In genomic region chr19:9110182-9110869, GRCm38 (mm10) we compare ENCODE assay signal across 9 mouse cellular contexts. TPM values are rescaled to one million over a fixed set of nuclear protein-coding genes. Genes with fewer than 3 reads are reported as not detected.
DNase-seq lines count a peak whose midpoint lies in the region; ATAC-seq and TF ChIP-seq lines count a peak whose summit lies in the region.
"Had no signal": no experiment of that assay in that cellular context is flagged by ENCODE, and none has a peak within 500 bp of the region (broad histone marks: within the 10 kb centered on the region; RNA-seq: fewer than 3 reads in every experiment).

No protein-coding gene starts in this region.

- WGBS in cerebellum, adult 2 months = 52% methylated on average over 4 of the region's 4 CpGs
- WGBS in forebrain, embryonic 16.5 days = 59% methylated on average over 4 of the region's 4 CpGs
- 61% methylated on average over 4 of the region's 4 CpGs for WGBS in midbrain, embryonic 11.5 days
- 56% methylated on average over 4 of the region's 4 CpGs for WGBS in stomach, postnatal 0 days

- peak; percentile 93 for ATAC-seq in forebrain, embryonic 16.5 days
- peak; percentile 86 for ATAC-seq in midbrain, embryonic 11.5 days (ENCODE audit: low FRiP score)
- peak; percentile 67 for ATAC-seq in stomach, postnatal 0 days (ENCODE audit: low FRiP score, low TSS enrichment)

- intact Hi-C loops in gastrocnemius, adult 2 months (cut with DNase I) = loop anchor here (1.0 to 2.0 kb wide), 2 partner anchors 252 to 266 kb away; no protein-coding TSS in a partner anchor
- intact Hi-C loops in gastrocnemius, postnatal 14 days (cut with DNase I; ENCODE audit: low total_unique reads) = no loop called here
- intact Hi-C loops in left cerebral cortex, postnatal 14 days (cut with DNase I) = loop anchor here (5.0 to 10.0 kb wide), 2 partner anchors 133 to 256 kb away; partner anchors contain the start of gene Lrrn4cl

- H3K27me3 ChIP-seq in cerebellum, adult 2 months (ENCODE audit: control insufficient read depth, insufficient read depth, low read length) = no peaks in the 10 kb centered on the region
- H3K27me3 ChIP-seq in forebrain, embryonic 16.5 days (replicated peaks; ENCODE audit: control insufficient read depth, insufficient read depth, low read length) = no peaks in the 10 kb centered on the region
- H3K27me3 ChIP-seq in midbrain, embryonic 11.5 days (ENCODE audit: control insufficient read depth, insufficient read depth, low read length) = no peaks in the 10 kb centered on the region
- no peaks in the 10 kb centered on the region for H3K27me3 ChIP-seq in stomach, postnatal 0 days (ENCODE audit: control insufficient read depth, insufficient read depth, low read length)
- H3K27me3 ChIP-seq: liver, embryonic 15.5 days had no signal

- no peak for TF ChIP-seq POLR2A in cerebellum, adult 2 months (IDR thresholded peaks at IDR 0.05; ENCODE audit: borderline replicate concordance, insufficient read depth, low read length)

- H3K4me3 ChIP-seq in gastrocnemius, adult 2 months = no peak overlapping the region
- H3K4me3 ChIP-seq in cerebellum, adult 2 months (replicated peaks; ENCODE audit: insufficient read depth, low read depth, low read length) = no peak overlapping the region
- H3K4me3 ChIP-seq in forebrain, embryonic 16.5 days (replicated peaks; ENCODE audit: low read length) = no peak overlapping the region
- H3K4me3 ChIP-seq in midbrain, embryonic 11.5 days (ENCODE audit: low read depth, low read length) = no peak overlapping the region
- H3K4me3 ChIP-seq in stomach, postnatal 0 days (ENCODE audit: low read depth, low read length) = no peak overlapping the region
- H3K4me3 ChIP-seq: liver, embryonic 15.5 days had no signal

- H3K27ac ChIP-seq in gastrocnemius, adult 2 months = peak overlapping the region; percentile 63
- no peak overlapping the region; the same call in 1 of the 2 replicates for H3K27ac ChIP-seq in cerebellum, adult 2 months (ENCODE audit: insufficient read depth, low read length)
- H3K27ac ChIP-seq in forebrain, embryonic 16.5 days (ENCODE audit: low read length) = no peak overlapping the region
- no peak overlapping the region for H3K27ac ChIP-seq in midbrain, embryonic 11.5 days (ENCODE audit: low read depth, low read length)
- no peak overlapping the region for H3K27ac ChIP-seq in stomach, postnatal 0 days (replicated peaks)
- H3K27ac ChIP-seq: liver, embryonic 15.5 days had no signal

- no peaks in the 10 kb centered on the region for H3K9me3 ChIP-seq in forebrain, embryonic 16.5 days (ENCODE audit: control insufficient read depth, low read length)
- H3K9me3 ChIP-seq in midbrain, embryonic 11.5 days (ENCODE audit: control insufficient read depth, low read length) = no peaks in the 10 kb centered on the region
- H3K9me3 ChIP-seq in stomach, postnatal 0 days (ENCODE audit: control insufficient read depth, low read length) = no peaks in the 10 kb centered on the region
- H3K9me3 ChIP-seq: liver, embryonic 15.5 days had no signal

- no peak for TF ChIP-seq EP300 in stomach, postnatal 0 days (optimal IDR thresholded peaks at IDR 0.05)

- H3K9ac ChIP-seq in forebrain, embryonic 16.5 days (replicated peaks; ENCODE audit: low read depth, low read length) = no peak overlapping the region
- H3K9ac ChIP-seq in midbrain, embryonic 11.5 days (ENCODE audit: low read length) = no peak overlapping the region
- H3K9ac ChIP-seq in stomach, postnatal 0 days (ENCODE audit: low read length) = no peak overlapping the region
- H3K9ac ChIP-seq: liver, embryonic 15.5 days had no signal

- TF ChIP-seq CTCF in gastrocnemius, adult 2 months (IDR thresholded peaks at IDR 0.05) = peak; percentile 91
- peak; percentile 47; the same call in 1 of the 2 replicates for TF ChIP-seq CTCF in cerebellum, adult 2 months (IDR thresholded peaks at IDR 0.05; ENCODE audit: borderline replicate concordance, insufficient read depth, low read depth, low read length)
- TF ChIP-seq CTCF in stomach, postnatal 0 days (IDR thresholded peaks at IDR 0.05; ENCODE audit: low read depth) = peak; percentile 97

- DNase-seq in gastrocnemius, adult 2 months = no peak
- DNase-seq in gastrocnemius, postnatal 14 days = no peak
- peak; percentile 55 to 78 for DNase-seq in cerebellum, adult 2 months
- DNase-seq in induced T-regulatory cell, adult 2 months (ENCODE audit: low read depth) = peak; percentile 89
- DNase-seq in left cerebral cortex, postnatal 14 days (ENCODE audit: low spot score in 2 of 2) = peak; percentile 65 to 85
- peak; percentile 94 for DNase-seq in midbrain, embryonic 11.5 days (ENCODE audit: low spot score, missing footprints)
- peak; percentile 31 for DNase-seq in stomach, postnatal 0 days (ENCODE audit: low spot score)

- H3K36me3 ChIP-seq in forebrain, embryonic 16.5 days (ENCODE audit: control insufficient read depth, insufficient read depth) = peaks cover 7% of the 10 kb centered on the region; the same call in 1 of the 2 replicates
- no peaks in the 10 kb centered on the region for H3K36me3 ChIP-seq in midbrain, embryonic 11.5 days (ENCODE audit: control insufficient read depth, insufficient read depth, low read length)
- H3K36me3 ChIP-seq in stomach, postnatal 0 days (ENCODE audit: control insufficient read depth, insufficient read depth, low read length) = no peaks in the 10 kb centered on the region; the same call in 1 of the 2 replicates
- H3K36me3 ChIP-seq: liver, embryonic 15.5 days had no signal

- H3K4me1 ChIP-seq in cerebellum, adult 2 months (ENCODE audit: control insufficient read depth, insufficient read depth, low read length) = peaks cover 15% of the 10 kb centered on the region
- no peaks in the 10 kb centered on the region for H3K4me1 ChIP-seq in forebrain, embryonic 16.5 days (replicated peaks; ENCODE audit: control insufficient read depth, insufficient read depth, low read length)
- no peaks in the 10 kb centered on the region for H3K4me1 ChIP-seq in midbrain, embryonic 11.5 days (ENCODE audit: control insufficient read depth, insufficient read depth, low read length)
- H3K4me1 ChIP-seq in stomach, postnatal 0 days (replicated peaks; ENCODE audit: control insufficient read depth, insufficient read depth) = peaks cover 14% of the 10 kb centered on the region

- no peak overlapping the region for H3K4me2 ChIP-seq in forebrain, embryonic 16.5 days (ENCODE audit: low read length)
- no peak overlapping the region for H3K4me2 ChIP-seq in midbrain, embryonic 11.5 days
- no peak overlapping the region for H3K4me2 ChIP-seq in stomach, postnatal 0 days (replicated peaks; ENCODE audit: low read depth)
- H3K4me2 ChIP-seq: liver, embryonic 15.5 days had no signal

RNA-seq across cellular contexts. Expression of gene Scgb1a1, which starts 22.6 kb away (rescaled TPM):
- not detected for total RNA-seq in gastrocnemius, adult 2 months (2021)
- total RNA-seq in gastrocnemius, postnatal 14 days (2021) = not detected
- not detected in 2 replicates for polyA plus RNA-seq in cerebellum, adult 2 months (2012; rRNA removed)
- polyA plus RNA-seq in forebrain, embryonic 16.5 days (2015; fragmentation: Nextera tagmentation; extraction: Ambion mirVana) = not detected in 2 replicates
- not detected for total RNA-seq in left cerebral cortex, postnatal 14 days (2021)
- polyA plus RNA-seq in midbrain, embryonic 11.5 days (2014; fragmentation: Nextera tagmentation; extraction: Ambion mirVana) = not detected in 2 replicates
- polyA plus RNA-seq in stomach, postnatal 0 days (2015; fragmentation: Nextera tagmentation; extraction: Ambion mirVana) = 10.8 and 12.6 TPM in 2 replicates
- polyA plus RNA-seq: liver, embryonic 15.5 days had no signal

RNA-seq across cellular contexts. Expression of gene Asrgl1, which starts 25.1 kb away (rescaled TPM):
- total RNA-seq in gastrocnemius, adult 2 months (2021) = 10 to 100 TPM; 29.3 to 32.8 TPM
- 10 to 100 TPM; 15.6 to 18.5 TPM for total RNA-seq in gastrocnemius, postnatal 14 days (2021)
- 88.4 TPM in 2 replicates for polyA plus RNA-seq in cerebellum, adult 2 months (2012; rRNA removed)
- 31.7 and 39.8 TPM in 2 replicates for polyA plus RNA-seq in forebrain, embryonic 16.5 days (2015; fragmentation: Nextera tagmentation; extraction: Ambion mirVana)
- total RNA-seq in left cerebral cortex, postnatal 14 days (2021) = 100 to 1,000 TPM; 101 to 139 TPM
- polyA plus RNA-seq in midbrain, embryonic 11.5 days (2014; fragmentation: Nextera tagmentation; extraction: Ambion mirVana) = 13.5 and 14.2 TPM in 2 replicates
- polyA plus RNA-seq in stomach, postnatal 0 days (2015; fragmentation: Nextera tagmentation; extraction: Ambion mirVana) = 6.9 and 7.5 TPM in 2 replicates

Comparison
In these comparisons a context has a peak if more than half of its experiments do, and no peak if none do; other contexts are left out.
1. DNase-seq: peak in cerebellum, adult 2 months (2 of 2), induced T-regulatory cell, adult 2 months (single experiment), left cerebral cortex, postnatal 14 days (2 of 2), midbrain, embryonic 11.5 days (single experiment) and stomach, postnatal 0 days (single experiment); none in gastrocnemius, adult 2 months (single experiment) and gastrocnemius, postnatal 14 days (single experiment).
2. CTCF ChIP-seq: peak in every context shown above with its lines; median percentile 97 in stomach, postnatal 0 days; 91 in gastrocnemius, adult 2 months; 47 in cerebellum, adult 2 months.
3. RNA of gene Scgb1a1, which starts 22.6 kb away (polyA plus RNA-seq): 10.8 to 12.6 TPM in stomach, postnatal 0 days; not detected in cerebellum, adult 2 months, not detected in forebrain, embryonic 16.5 days and not detected in midbrain, embryonic 11.5 days; every median in the first group is over 10 times any median in the second.
4. Peak in every context shown above with its lines, with median percentiles within 50 percentile points of each other: ATAC-seq.